Mouse (Mus musculus) stomach, postnatal 0 days (tissue): Measurements from ENCODE around the gene Mlec. TPM values are rescaled to one million over a fixed set of nuclear protein-coding genes. Genes with fewer than 3 reads are reported as not detected.

ENCODE experiments used
- ATAC-seq: fragments of 200-750 bp; cut with Nextera tagmentation; 2 replicates; pipeline ENCODE4 v1.8.0; 2017; ENCODE audit not compliant: low FRiP score, low TSS enrichment
- DNase-seq: peaks from one replicate; pipeline ENCODE4 v3.0.0-alpha.2; 2016; ENCODE audit warnings: low spot score
- H3K27ac ChIP-seq: fragments of 300-500 bp; sonication (generic); replicated peaks from 2 replicates; pipeline ENCODE4 v1.5.1; 2014; ENCODE audit warnings: mild to moderate bottlenecking, control low read depth
- H3K27me3 ChIP-seq: fragments of 300-500 bp; sonication (generic); 2 replicates; pipeline ENCODE4 v1.6.1; 2014; ENCODE audit warnings: low read length; ENCODE audit not compliant: control insufficient read depth, insufficient read depth
- H3K36me3 ChIP-seq: fragments of 300-500 bp; sonication (generic); 2 replicates; pipeline ENCODE4 v1.6.1; 2014; ENCODE audit warnings: low read length, mixed read lengths; ENCODE audit not compliant: control insufficient read depth, insufficient read depth
- H3K4me1 ChIP-seq: fragments of 300-500 bp; sonication (generic); replicated peaks from 2 replicates; pipeline ENCODE4 v1.6.1; 2014; ENCODE audit warnings: antibody characterized with exemption; ENCODE audit not compliant: control insufficient read depth, insufficient read depth
- H3K4me2 ChIP-seq: fragments of 300-500 bp; sonication (generic); replicated peaks from 2 replicates; pipeline ENCODE4 v1.6.1; 2014; ENCODE audit warnings: low read depth, mild to moderate bottlenecking, control low read depth, moderate library complexity
- H3K4me3 ChIP-seq: fragments of 300-500 bp; sonication (generic); 2 replicates; pipeline ENCODE4 v1.5.1; 2014; ENCODE audit warnings: low read depth, low read length, control low read depth
- H3K9ac ChIP-seq: fragments of 300-500 bp; sonication (generic); 2 replicates; pipeline ENCODE4 v1.6.1; 2014; ENCODE audit warnings: mild to moderate bottlenecking, low read length, control low read depth, mixed read lengths
- H3K9me3 ChIP-seq: fragments of 300-500 bp; sonication (generic); 2 replicates; pipeline ENCODE4 v1.6.1; 2016; ENCODE audit warnings: low read length; ENCODE audit not compliant: control insufficient read depth
- CTCF ChIP-seq: IDR thresholded peaks from 2 replicates; pipeline ENCODE4 v1.5.1; 2016; ENCODE audit warnings: antibody characterized with exemption, low read depth, mild to moderate bottlenecking, moderate library complexity
- EP300 ChIP-seq: optimal IDR thresholded peaks from 2 replicates; pipeline ENCODE3; 2016; ENCODE audit warnings: antibody characterized with exemption
- WGBS: fragments of 180-500 bp; shearing (Covaris S2); extraction: QIAGEN DNeasy Blood & Tissue Kit; methylation state at CpG from one replicate; pipeline ENCODE4 v1.1.7; 2014; 5-methylcytosine and 5-hydroxymethylcytosine counted together
- polyA plus RNA-seq: library from polyadenylated mRNA; unstranded; fragments of >200 nt; fragmentation: Nextera tagmentation; extraction: Ambion mirVana; gene quantifications from 2 replicates; pipeline ENCODE4 v1.2.1, GENCODE M21; 2015

Gene Mlec
- polyA plus RNA-seq, 1 experiment from 2014 or later = 30.4 TPM

GRCm38 (mm10) chr5:115126578-115127312 lies 31.2 kb downstream of the Mlec start:
- Histone ChIP-seq H3K27ac (no peak overlapping the region), H3K4me2 (no peak overlapping the region), H3K9me3 (no peaks in the 10 kb centered on the region), H3K4me3 (no peak overlapping the region), H3K36me3 (peaks cover 3% of the 10 kb centered on the region; the same call in 1 of the 2 replicates), H3K27me3 (no peaks in the 10 kb centered on the region), H3K4me1 (0 out of 2 replicates have a peak, but pooled peaks cover 3% of the 10 kb centered on the region), H3K9ac (no peak overlapping the region)
- DNase-seq = peak; percentile 55
- peak; percentile 77 for ATAC-seq
- TF ChIP-seq EP300 (no peak), CTCF (no peak)
- 86% methylated on average over 28 of the region's 28 CpGs for WGBS

DNA sequence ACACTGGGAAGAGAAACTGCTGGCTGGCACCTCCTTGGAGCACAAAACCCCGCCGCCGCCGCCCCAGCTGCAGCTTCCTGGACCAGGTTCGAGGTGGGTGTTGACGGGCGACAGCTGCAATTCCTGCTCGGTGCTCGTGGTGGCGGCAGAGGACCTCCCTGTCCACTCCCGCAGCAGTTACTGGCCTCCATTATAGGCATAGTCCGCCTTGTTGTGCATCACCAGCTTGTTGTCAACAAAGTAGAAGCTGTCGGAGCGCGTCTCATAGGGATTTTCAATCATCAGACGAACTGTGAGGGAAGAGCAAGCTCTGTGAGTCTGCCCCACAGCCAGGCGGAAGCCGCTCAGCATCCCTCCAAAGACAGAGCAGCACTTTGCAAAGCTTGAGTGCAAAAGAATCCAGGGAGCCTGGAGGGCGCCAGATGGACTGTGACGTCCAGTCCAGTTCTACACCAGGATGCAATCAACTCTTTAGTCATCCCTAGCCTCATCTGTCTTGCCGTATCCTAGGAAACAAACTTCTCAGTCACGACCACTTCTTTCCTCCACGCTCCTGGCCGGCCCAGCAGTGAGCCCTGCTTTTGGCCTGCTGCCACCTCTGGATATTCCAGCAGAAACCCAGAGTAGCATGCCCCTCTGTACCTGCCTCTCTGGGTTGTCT lies 32.6 kb downstream of the Mlec start:
- TF ChIP-seq CTCF (peak; percentile 97), EP300 (no peak)
- Histone ChIP-seq H3K9me3 (no peaks in the 10 kb centered on the region), H3K4me1 (0 out of 2 replicates have a peak, but pooled peaks cover 3% of the 10 kb centered on the region), H3K36me3 (peaks cover 3% of the 10 kb centered on the region; the same call in 1 of the 2 replicates), H3K9ac (no peak overlapping the region), H3K27me3 (no peaks in the 10 kb centered on the region), H3K27ac (peak overlapping the region; percentile 49; the same call in 1 of the 2 replicates), H3K4me2 (peak overlapping the region; percentile 14; the same call in 1 of the 2 replicates), H3K4me3 (no peak overlapping the region)
- DNase-seq (peak; percentile 88), ATAC-seq (peak; percentile 76)
- WGBS = 22% methylated on average over 24 of the region's 24 CpGs

DNA sequence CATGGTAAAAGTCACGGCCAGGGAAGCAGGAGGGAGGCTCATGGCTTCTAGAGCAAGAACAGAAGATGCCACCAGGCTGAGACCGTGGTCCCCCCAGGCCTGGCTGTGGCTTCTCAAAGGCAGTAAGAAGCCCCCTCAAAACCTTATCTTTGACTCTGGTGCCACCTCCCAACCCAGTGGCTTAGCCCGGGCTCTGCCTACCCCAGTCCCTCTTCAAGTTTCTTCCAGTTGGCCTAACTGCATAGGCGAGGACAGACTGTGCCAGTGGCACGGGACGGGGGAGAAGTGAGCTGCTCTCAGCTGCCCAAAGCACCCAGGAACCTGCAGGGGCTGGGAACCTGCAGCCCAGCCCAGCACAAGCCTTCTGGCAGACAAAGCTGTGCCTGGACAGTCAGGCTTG lies 33.3 kb downstream of the Mlec start:
- ATAC-seq (0 out of 2 replicates have a peak, but pooled peaks have one; percentile 4), DNase-seq (no peak)
- H3K27me3 ChIP-seq = no peaks in the 10 kb centered on the region
- TF ChIP-seq CTCF (no peak), EP300 (no peak)
- 0 out of 2 replicates have a peak, but pooled peaks cover 3% of the 10 kb centered on the region for H3K4me1 ChIP-seq
- H3K9ac ChIP-seq = no peak overlapping the region
- H3K4me3 ChIP-seq = no peak overlapping the region
- H3K27ac ChIP-seq = 0 out of 2 replicates have a peak overlapping the region, but pooled peaks have one; percentile 24
- peak overlapping the region; percentile 11; the same call in 1 of the 2 replicates for H3K4me2 ChIP-seq
- WGBS = 89% methylated on average over 6 of the region's 6 CpGs
- H3K36me3 ChIP-seq = no peaks in the 10 kb centered on the region; the same call in 1 of the 2 replicates
- no peaks in the 10 kb centered on the region for H3K9me3 ChIP-seq

- no peak for DNase-seq
- TF ChIP-seq EP300 (no peak), CTCF (no peak)
- WGBS = 82% methylated on average over 5 of the region's 5 CpGs
- H3K4me2 ChIP-seq = no peak overlapping the region
- no peak overlapping the region for H3K9ac ChIP-seq
- no peak for ATAC-seq
- H3K36me3 ChIP-seq = peaks cover 3% of the 10 kb centered on the region; the same call in 1 of the 2 replicates
- H3K4me1 ChIP-seq = 0 out of 2 replicates have a peak, but pooled peaks cover 3% of the 10 kb centered on the region
- no peak overlapping the region for H3K27ac ChIP-seq
- H3K9me3 ChIP-seq = no peaks in the 10 kb centered on the region
- no peaks in the 10 kb centered on the region for H3K27me3 ChIP-seq
- H3K4me3 ChIP-seq = no peak overlapping the region
These were observed 37.0 kb downstream of the Mlec start for GRCm38 (mm10) chr5:115120978-115121377.

DNA sequence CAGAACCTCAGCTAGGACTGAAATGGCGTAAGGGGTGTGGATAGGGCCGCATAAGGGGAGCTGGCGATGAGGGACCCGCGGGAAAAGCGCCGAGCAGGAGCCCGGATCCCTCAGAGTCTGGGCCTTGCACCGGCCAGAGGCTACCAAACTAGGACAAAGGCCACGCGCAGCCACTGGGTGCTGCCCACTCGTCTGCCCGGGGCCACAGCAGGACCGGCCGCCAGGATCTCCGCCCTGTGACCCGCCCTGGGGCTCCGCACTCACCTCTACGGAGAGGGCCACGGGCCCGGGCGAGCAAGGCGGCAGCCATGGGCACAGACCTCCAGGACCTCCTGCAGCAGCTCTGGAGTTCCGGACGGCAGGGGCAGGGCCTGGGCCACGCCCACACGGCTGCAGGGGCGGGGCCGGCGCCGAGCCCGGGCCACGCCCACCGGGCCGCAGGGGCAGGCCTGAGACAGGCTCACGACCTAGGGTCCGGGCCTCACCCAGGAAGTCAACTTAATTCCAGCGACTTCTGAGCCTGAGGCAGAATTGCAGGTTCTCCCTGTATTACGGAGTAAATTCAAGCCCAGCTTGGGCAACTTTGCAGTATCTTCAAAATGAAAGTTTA lies 38.9 kb downstream of the Mlec start, which contains the start of gene Acads:
TSS of gene Acads (minus strand) at position 386 of the 610 bp plus-strand sequence.
- H3K9me3 ChIP-seq = no peaks in the 10 kb centered on the region
- peak; percentile 92 for ATAC-seq
- WGBS = under 1% methylated on average over 38 of the region's 39 CpGs

More for the DNA sequence above, 38.9 kb downstream of the Mlec start, which contains the start of gene Acads:
- peak within 1 kb of the TSS; percentile 88 for H3K4me2 ChIP-seq
- no peaks in the 10 kb centered on the region for H3K27me3 ChIP-seq
- peak within 1 kb of the TSS; percentile 81 for H3K9ac ChIP-seq
- H3K4me1 ChIP-seq = no peaks in the 10 kb centered on the region
- peak; percentile 88 for DNase-seq
- H3K4me3 ChIP-seq = peak within 1 kb of the TSS; percentile 84
- TF ChIP-seq CTCF = no peak
- peaks cover 3% of the 10 kb centered on the region; the same call in 1 of the 2 replicates for H3K36me3 ChIP-seq
- peak within 1 kb of the TSS; percentile 75 for H3K27ac ChIP-seq
